Mouse (Mus musculus) heart, postnatal 25 days (tissue): ENCODE measurements around the gene Mprip. TPM values are rescaled to one million over a fixed set of nuclear protein-coding genes. Genes with fewer than 3 reads are reported as not detected.
A peak's percentile ranks its signal among the peaks of the same experiment; 100 is the strongest.

Experiments
- DNase-seq: peaks from one replicate; pipeline ENCODE4 v3.0.0; 2022; ENCODE audit warnings: low spot score
- intact Hi-C: fragments of 180-260 bp; cut with DNase I; formaldehyde crosslinking; loops from one replicate; pipeline ENCODE4 v1.15.1; 2025
- total RNA-seq, 2 experiments: library from RNA; stranded (reverse); gene quantifications; 2 replicates each; pipeline ENCODE4 v1.2.3; 2021

Mprip gene
- total RNA-seq, 2 experiments from 2014 or later: 149 to 151 TPM

DNA sequence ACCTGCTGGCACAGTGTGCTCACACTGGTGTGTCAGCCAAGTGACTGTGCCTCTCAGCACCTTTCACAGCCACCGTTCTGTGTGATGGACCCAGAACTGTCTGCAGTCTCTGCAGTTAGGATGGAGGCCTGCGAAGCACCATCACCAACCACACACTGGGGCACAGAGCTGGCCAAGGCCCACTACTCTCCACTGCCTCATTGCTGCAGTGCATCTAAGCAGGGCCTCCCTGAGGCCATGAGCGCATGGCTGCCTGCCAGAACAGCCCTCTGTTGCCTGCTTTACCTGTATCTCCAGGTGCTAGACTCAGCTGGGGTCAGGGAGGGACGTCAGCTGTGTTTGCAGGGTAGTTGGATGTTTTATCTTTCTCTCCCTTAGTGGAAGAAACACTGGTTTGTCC, 83.3 kb downstream of the Mprip start:
- DNase-seq: no peak
- intact Hi-C loops: loop anchor here (10.0 kb wide), 1 partner anchor 220 kb away; the partner anchor contains the start of gene Zkscan17

DNA sequence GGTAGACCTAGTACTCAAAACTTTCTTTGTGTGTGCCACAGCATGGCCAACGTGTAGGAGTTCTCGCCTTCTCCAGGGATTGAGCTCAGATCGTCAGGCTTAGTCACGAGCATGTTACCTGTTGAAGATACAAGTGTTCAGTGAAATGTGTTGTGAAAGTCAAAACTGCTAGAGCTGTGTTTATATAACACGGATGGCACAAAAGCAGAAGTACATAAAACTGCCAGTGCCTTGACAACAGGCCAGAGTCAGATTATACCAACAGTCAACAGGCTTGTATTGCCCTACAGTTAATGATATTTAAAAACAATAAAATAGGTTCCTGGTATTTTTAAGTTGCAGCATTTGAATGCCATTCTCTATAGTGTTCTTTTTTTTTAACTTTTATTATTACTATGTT, 84.7 kb downstream of the Mprip start:
- intact Hi-C loops: loop anchor here (1.0 to 10.0 kb wide), 3 partner anchors 113 to 221 kb away; partner anchors contain the start of gene Zkscan17
- DNase-seq: no peak

DNA sequence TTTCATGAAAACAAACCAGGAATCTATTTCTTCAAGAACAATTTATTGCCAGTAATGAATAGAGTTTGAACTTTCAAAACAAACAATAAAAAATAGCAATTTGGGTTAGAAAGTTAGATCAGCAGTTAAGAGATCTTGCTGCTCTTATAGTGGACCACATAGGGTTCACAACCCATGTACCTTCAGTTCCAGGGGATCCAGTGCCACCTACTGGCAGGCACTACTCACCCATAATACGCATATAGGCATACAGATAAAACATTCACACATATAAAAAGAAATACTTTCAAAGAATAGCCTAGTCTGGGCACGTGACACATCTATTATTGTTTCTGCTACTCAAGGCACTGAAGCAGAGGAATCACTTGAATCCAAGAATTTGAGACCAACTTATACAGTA, 85.5 kb downstream of the Mprip start:
- intact Hi-C loops: loop anchor here (1.0 to 10.0 kb wide), 3 partner anchors 114 to 222 kb away; partner anchors contain the start of gene Zkscan17
- DNase-seq: no peak

DNA sequence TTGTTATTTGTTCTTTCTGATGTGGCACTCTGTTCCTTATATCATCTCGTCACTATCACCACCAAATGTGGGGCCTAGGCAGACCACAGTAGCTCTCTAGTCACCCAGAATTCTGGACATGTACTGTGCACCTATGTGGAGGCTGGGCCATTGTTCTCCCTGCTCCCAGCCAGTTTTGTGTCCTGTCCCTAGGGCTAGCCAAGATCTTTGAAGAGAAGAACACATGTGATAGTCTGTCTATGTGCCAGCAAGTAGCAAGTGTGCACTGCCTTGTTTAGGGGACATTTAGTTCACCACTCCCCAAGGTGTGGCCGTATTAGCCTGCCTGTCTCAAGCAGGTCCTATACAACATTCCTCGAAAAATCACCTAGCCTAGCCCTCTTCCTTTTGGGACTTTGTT, 87.9 kb downstream of the Mprip start:
- no peak for DNase-seq
- intact Hi-C loops: loop anchor here (10.0 kb wide), 1 partner anchor 224 kb away; the partner anchor contains the start of gene Zkscan17

DNA sequence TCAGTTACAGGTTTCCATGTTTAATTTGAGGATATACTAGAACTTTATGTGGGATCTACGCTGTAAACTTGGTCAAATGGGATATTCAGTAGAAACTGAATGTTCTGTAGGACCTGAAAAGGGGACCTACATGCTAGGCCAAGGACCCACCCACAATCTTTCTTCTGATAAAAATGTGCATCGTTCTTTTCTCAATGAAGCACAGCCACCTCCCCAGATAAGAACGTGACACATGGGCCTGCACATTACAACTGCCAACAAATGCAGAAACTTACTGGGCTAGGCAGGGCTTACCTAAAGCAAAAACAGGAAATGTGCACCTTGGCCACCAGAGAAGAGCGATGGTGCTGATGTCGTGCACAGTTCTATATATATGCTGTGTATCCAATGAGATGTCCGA, 93.4 kb downstream of the Mprip start:
- DNase-seq: no peak
- intact Hi-C loops: no loop called here

DNA sequence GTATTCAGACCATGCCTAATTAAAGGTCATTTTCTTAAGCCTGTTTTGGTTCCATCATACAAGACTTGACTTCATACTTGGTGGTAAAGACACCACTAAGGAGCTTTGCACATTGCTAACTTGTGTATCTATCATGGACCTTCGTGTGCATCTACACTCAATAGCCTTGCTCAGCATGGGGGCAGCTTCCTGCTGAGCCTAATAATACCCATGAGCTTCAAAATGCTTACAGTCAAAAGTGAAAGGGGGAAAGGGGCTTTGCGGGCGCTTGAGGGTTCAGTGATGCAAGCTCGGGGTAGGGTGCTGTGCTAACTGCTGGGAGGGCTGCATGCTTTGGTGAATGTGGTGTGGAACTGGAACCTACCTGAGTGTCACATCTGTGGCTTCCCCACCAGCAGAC, 95.2 kb downstream of the Mprip start:
- intact Hi-C loops: no loop called here
- DNase-seq: no peak

DNA sequence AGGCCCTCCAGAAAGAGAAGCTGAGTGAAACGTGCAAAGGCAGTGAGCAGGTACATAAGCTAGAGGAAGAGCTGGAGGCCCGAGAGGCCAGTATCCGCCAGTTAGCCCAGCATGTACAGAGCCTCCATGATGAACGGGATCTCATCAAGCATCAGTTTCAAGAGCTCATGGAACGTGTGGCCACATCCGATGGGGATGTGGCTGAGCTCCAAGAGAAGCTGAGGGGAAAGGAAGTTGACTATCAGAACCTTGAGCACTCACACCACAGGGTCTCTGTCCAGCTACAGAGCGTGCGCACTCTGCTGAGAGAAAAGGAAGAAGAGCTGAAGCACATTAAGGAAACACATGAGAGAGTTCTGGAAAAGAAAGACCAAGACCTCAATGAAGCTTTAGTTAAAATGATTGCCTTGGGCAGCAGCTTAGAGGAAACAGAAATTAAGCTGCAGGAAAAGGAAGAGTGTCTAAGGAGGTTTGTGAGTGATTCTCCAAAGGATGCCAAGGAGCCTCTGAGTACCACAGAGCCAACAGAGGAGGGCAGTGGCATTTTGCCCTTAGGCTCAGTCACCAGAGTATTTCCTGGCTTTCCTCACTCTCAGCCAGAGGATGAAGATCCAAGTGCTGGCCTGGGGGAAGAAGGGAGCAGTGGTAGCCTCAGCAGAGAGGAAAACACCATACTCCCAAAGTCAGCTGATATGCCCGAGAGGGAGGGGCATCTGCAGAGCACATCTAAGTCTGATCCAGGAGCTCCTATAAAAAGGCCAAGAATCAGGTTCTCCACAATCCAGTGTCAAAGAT, 97.3 kb downstream of the Mprip start:
- DNase-seq: no peak
- intact Hi-C loops: no loop called here

DNA sequence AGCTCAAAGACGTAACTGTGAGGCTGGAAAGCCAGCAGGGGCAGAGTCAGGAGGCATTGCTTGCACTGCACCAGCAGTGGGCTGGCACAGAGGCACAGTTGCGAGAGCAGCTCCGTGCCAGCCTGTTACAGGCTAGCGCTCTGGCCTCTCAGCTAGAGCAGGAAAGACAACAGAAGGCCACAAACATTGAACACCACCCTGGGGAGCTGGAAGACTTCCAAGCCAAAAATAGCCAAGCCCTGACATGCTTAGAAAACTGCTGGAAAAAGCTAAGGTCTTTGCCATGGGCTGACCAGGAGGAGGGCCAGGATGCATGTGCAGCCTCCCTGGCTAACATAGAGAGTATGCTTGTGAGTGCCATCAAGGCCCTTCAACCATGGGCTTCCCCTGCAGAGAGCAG, 98.1 kb downstream of the Mprip start:
- intact Hi-C loops: no loop called here
- DNase-seq: peak; percentile 37

DNA sequence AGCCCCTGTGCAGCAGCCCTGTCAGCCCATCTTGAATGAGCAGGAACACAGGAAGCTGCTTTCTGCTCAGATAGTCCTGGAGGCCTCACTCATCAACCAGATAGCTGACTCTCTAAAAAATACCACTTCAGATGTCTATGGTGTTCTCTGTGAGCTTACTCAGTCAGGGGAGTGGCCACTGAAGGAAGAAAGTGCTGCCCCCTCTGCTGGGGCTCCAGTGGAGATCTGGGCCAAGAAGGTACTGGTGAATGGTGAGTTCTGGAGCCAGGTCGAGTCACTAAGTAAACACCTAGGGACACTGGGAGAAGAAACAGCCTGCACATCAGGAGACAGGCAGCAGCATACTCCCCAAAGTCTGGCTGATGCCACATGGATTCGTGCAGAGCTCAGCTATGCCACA, 98.5 kb downstream of the Mprip start:
- intact Hi-C loops: no loop called here
- DNase-seq: no peak

DNA sequence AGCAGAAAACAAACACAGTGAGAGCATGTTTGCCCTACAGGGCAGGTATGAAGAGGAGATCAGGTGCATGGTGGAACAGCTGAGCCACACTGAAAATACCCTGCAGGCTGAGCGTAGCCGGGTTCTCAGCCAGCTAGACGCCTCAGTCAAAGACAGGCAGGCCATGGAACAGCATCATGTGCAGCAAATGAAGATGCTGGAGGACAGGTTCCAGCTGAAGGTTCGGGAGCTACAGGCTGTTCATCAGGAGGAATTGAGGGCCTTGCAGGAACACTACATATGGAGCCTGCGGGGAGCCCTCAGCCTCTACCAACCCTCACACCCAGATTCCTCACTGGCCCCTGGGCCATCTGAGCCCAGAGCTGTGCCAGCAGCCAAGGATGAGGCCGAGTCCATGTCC, 99.7 kb downstream of the Mprip start:
- DNase-seq: no peak
- intact Hi-C loops: no loop called here

DNA sequence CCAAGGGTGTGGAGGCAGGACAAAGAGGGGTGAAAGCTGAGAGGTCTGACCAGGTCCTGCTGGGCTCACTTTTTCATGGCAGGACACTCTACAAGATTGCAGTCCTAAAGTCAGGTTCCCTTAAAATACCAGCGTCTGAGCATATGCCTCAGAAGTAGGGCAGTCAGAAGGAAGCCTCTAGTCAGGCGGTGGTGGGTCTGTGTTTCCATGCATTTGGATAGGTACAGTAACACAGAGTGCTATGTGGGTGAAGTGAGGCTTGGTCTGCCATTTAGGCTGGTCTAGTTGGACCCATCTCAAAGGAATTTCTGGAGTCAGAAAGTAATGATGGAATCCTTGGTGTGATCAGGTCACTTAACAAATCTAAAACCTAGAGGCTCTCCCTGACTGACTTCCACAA, 108.2 kb downstream of the Mprip start:
- intact Hi-C loops: no loop called here
- DNase-seq: no peak

DNA sequence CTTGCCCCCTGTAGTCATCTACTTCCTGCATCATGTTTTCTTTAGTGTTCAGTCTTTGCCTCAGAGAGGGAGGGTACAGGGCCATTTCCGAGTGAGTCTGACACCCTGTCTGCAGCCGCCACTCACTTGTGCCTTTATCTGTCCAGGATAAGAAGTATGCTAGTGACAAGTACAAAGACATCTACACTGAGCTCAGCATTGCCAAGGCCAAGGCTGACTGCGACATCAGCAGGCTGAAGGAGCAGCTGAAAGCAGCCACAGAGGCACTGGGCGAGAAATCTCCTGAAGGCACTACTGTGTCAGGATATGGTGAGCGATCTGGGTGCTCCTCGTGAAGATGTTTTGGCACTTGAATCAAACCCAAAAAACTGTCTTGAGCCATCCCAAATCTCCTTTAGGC, 108.6 kb downstream of the Mprip start:
- DNase-seq: no peak
- intact Hi-C loops: no loop called here

DNA sequence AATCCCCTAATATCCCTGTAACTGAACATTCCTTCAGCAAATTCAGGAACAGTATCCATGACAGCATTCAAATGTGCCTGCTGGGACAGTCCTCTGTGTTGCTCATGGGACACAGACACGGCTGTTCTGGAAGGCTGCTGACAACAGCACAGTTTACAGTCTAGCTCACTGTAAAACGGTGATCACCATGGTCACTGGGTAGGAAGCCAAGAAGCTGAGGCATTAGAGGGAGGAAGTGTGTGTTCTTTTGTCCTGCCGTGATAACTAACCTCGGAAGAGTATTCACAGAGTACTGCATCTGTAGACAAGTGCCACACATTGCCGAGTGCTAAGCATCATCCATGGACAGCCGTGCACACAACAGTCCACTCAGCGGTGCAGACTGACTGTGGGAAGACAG, 109.6 kb downstream of the Mprip start:
- no peak for DNase-seq
- intact Hi-C loops: no loop called here

DNA sequence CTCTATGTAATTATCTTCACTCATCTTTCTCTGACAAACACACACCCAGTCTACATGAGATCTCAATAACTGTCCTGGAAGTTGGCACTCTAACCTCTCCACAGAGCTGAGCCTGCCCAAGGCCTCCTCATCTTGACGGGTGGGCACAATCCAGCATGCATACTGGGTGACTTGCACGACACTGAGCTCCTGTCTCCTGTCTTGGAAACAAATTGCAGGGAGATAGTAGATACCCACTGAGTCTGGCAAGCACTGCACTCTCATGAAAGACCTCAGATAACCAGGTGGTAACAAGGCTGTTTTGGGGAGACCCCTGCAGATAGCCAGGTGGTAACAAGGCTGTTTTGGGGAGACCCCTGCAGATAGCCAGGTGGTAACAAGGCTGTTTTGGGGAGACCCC, 111.2 kb downstream of the Mprip start:
- intact Hi-C loops: no loop called here
- DNase-seq: no peak

DNA sequence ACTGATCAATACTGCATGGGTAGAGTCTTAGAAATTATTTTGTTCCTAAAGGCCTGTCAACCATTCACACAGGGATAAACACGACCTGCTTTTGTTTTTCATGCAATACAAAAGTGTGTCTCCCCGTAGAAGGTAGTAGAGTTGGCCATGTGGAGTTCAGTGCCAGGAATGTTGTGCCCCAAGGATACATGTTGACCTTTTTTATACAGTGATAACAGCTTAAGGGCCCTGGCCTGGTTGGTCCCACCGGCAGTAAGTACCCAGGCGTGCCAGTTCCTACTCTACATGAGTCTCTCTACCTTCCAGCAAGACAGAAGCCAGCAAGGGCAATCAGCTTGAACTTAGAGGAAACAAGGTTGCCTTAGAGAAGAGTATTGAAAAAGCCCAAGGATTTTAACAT, 111.8 kb downstream of the Mprip start:
- intact Hi-C loops: no loop called here
- DNase-seq: no peak

DNA sequence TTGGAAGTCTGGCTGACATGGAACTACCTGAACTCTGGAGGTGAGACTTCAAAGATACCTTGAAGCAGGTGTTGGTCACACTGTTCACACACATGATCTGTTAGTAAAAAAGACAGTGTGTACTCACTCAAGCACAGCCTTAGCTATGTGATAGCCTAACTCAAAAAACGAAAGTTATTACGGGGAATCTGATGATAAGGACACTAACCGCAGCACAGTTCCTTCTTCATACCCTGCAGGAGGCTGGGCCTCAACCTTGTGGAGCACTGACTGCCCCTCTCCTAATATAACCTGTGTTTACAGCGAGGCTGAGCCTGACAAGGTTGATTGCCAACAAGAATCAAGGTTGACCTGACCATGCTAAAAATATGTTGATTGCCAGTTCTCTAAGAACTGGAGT, 113.4 kb downstream of the Mprip start:
- no peak for DNase-seq
- intact Hi-C loops: no loop called here

DNA sequence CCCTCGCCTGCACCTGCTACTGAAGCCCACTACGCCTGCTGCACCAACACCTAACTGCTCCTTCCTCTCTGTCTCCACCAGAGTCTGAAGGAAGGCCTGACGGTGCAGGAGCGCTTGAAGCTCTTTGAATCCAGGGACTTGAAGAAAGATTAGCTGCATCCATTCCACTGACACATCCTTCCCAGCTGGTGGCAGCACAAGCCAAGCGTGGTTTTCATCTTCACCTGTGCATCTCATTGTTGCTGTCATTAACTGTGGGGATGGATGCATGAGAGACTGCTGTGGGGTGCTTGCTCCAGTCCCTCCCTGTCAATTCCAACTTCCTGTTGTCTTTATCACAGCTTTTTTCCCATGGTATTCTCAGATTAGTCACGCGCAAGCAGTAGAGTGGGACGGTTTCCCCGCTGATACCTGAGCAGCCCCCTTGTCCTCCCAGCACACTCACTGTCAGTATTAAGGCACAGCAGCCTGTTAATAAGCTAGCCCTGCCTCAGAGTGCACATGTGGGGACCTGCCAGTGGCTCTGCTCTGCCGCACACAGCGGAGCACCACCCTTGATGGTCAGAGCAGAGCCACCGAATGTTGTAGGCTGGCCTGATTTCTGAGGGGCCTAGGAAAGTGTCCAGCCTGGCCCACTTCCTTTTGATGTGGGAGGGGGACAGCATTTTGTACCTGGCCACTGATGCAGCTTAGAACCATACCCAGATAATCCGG, 114.5 kb downstream of the Mprip start:
- intact Hi-C loops: no loop called here
- DNase-seq: no peak

DNA sequence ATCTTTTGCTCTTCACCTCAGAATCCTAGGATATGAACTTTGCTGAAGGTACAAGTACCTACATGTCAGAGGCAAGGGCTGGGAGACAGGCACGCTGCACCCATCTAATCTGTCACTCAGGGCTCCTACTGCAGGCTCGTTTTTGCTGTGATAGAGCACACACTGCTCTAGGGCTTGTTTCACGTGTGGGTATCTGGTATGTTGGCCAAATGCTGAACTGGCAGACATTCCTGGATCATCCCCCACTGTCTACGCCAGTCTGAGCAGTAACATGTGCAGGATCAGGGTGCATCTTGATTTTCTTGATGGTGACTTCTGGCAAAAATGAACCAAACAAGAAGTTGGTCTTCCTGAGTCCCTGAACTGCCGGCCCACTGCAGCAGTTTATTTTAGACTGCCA, 116.2 kb downstream of the Mprip start:
- intact Hi-C loops: no loop called here
- no peak for DNase-seq

DNA sequence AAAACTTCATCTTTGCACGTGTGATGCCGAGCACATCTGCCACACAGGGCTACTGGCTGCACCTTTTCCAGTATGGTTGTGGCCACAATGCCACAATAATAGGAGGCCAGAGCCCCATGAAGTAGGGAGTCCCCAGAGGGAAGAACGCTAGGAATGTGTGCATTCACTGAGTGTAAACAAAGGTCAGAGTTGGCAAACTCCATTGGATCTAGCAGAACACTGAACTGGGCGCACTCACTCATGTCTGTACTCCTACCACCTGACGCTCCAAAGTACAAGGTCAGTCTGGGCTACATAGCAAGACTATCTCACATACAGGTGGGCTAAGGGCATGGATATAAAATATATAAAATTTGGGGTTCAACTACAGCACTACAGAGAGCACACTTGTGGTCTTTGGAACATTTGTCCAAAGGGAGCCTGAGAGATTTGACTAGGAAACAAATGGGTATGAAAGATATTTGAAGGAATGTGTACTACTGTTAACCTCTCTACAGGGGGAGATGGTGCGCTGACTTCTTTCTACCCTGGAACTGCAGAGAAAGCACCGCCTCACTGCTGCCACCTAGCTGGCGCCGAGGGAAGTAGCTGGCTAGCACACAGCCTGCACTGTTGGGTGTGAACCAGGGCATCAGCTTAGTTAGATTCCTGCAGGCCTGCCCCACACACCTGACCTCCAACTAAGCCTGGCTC, 117.2 kb downstream of the Mprip start:
- DNase-seq: peak; percentile 26
- intact Hi-C loops: loop anchor here (1.0 kb wide), 1 partner anchor 154 kb away; no protein-coding TSS in a partner anchor

DNA sequence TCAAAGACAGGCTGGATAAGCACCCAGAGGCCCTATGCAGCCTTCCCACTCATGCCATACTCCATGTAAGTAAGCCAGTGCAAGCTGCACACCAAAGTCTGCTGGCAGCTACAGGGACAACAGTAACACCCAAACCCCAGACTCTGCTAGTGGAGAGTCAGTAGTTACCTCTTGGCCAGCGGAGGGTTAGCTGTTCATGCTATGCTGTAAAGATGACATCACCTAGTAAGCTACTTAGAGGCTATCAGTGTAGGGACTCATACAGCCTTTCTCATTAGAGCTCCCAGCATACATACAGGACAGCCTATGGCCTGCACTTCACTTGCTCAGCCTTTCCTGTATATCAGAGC, 117.7 kb downstream of the Mprip start:
- no peak for DNase-seq
- intact Hi-C loops: loop anchor here (1.0 kb wide), 1 partner anchor 155 kb away; no protein-coding TSS in a partner anchor

DNA sequence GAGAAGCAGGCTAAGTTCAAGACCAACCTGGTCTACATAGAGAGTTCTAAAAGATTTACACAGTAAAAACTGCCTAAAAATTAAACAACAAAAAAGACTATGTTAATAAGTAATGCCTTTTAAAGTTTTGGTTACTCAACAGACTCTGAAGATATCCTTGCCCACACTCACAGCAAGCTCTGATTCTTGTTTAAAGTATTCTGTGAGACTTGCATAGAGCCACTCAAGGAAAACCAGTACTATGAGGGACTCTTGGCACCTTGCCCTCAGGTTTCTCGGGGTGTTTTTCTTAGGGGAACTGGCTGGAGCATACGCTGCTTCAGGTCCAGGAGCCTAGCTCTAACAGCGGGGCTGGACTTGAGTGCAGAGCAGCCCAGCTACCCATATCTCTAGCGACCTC, 118.3 kb downstream of the Mprip start:
- no peak for DNase-seq
- intact Hi-C loops: no loop called here
